Mouse (Mus musculus) testis, adult 2 months (tissue): ENCODE results near the gene Tenm3.

ENCODE experiments used
- CTCF ChIP-seq: fragments of 200-500 bp; IDR thresholded peaks from 2 replicates; pipeline ENCODE4 v1.5.1; 2012; ENCODE audit warnings: low read depth, mild to moderate bottlenecking, inconsistent platforms, low read length, moderate library complexity; ENCODE audit not compliant: control insufficient read depth, insufficient read depth, insufficient replicate concordance
- POLR2A ChIP-seq: fragments of 200-500 bp; IDR thresholded peaks from 2 replicates; pipeline ENCODE4 v1.6.1; 2012; ENCODE audit warnings: low read depth, mild to moderate bottlenecking, inconsistent platforms, low read length, moderate library complexity; ENCODE audit not compliant: control insufficient read depth

DNA sequence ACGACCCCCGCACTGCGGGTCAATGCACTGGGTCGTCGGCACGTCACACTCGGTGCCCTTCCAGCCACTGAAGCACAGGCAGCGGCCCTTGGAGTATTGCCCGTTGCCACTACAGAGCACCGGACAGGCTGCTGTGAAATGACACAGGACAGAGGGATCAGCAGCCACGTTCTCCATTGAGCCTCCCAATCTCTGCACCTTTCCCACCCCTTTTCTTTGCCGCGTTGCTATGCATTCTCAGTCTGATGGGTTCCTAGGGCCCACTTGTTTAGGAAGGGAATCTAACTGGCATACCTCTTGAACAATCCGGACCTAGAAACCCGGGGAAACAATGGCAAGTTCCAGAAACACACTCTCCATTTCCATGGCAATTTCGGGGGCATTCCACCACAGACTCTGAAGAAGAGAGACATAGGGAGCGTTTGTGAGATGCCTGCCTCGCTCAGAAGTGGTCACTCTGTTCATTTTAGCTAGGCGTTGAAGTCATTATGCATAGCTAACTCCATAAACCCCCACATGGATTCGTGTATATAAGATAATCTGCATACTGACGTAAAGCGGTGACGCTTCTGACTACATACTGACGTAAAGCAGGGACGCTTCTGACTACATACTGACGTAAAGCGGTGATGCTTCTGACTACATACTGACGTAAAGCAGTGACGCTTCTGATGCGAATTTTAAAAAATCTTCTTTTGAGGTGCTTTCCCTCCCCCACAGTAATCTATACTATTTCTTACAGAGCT is 501.3 kb downstream of the Tenm3 start:
- TF ChIP-seq POLR2A, result no peak
- TF ChIP-seq CTCF, result no peak
